Mouse (Mus musculus): ENCODE measurements around the gene Sgk2. TPM values are rescaled to one million over a fixed set of nuclear protein-coding genes. Genes with fewer than 3 reads are reported as not detected.
A peak's percentile ranks its signal among the peaks of the same experiment; 100 is the strongest.

Sgk2 gene
- total RNA-seq, 2 experiments from 2014 or later: 0.71 to 0.79 TPM

DNA sequence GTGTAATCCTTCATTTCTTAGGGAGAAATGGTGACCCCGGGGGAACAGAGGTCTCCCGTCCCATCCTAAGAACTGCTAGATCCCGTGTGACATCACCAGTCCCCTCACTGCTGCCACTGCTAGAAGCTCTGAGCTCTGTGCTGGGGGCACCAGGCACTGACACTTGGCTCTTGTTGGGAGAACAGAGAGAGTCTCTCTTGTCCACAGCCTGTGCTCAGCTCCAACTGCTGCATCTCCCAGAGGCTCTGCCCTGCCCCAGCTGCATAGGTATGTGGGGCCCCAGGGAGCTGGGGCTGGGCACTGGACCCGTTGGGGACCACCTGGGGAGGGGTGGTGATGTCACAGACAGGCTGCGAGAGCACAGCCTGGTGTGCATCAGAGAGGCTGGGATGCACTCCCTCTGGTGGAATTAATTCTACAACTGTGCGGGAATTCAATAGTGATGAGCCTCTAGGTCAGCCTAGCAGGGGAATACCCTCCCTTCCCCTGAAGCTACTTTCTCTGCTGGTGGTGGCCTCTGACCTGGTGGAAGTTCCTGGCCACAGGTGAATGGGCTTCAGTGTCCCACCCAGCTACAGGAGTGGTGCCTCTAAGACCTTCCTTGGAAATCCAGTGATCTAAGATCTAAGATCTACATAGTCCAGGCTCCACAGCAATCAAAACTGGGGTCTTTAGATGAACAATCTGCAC is 4.4 kb downstream of the Sgk2 start:
- DNase-seq (ENCODE audit: low spot score in 2 of 2): no peak

DNA sequence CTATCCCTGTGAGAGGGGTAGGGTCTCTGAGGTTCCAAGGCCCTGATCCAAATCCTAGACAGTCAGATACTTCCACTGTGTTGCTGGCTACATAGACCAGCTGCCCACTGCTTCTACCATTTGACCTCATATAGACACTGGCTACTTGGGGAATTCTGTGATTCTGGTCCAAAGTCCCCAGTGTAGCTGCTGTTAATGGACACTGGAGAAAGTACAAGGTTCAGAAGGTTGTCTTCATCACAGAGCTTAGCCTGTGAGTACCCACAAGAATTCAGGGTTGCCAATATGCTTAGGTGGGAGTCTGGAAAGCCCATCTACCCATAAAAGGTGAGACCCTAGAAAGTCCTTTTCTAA is 4.9 kb downstream of the Sgk2 start:
- DNase-seq (ENCODE audit: low spot score in 2 of 2): no peak

DNA sequence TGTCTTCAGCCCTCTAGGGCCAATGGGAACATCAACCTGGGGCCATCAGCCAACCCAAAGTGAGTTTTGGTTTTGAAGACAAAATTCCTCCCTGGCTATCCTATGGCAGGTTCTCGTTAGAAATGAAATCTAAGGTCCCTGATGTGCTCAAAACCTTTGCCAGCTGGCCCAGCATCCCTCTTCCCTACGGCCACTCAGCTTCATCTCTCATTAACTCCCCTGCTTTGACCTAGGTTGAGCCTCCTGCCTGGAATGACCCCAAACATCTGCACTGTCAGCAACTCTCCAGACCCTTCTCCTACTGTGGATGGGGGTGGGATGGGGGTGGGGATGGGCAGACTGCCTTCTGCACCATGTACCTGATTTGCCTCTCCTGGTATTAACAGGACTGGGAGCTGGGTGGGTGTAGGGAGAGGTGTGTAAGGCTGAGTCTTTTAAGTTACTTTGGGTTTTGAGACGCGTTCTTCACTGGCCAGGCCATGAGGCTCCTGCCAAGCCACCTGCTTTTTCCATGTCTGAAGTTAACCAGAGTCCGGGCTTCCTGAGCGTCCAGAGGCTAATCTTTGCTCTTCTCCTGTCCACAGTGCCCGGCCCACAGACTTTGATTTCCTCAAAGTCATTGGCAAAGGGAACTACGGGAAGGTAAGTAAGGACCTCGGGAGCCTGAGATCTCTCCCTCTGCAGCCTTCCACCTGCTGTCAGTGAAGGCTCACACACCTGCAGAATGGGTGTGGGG is 6.9 kb downstream of the Sgk2 start:
- no peak for DNase-seq (ENCODE audit: low spot score in 2 of 2)

DNA sequence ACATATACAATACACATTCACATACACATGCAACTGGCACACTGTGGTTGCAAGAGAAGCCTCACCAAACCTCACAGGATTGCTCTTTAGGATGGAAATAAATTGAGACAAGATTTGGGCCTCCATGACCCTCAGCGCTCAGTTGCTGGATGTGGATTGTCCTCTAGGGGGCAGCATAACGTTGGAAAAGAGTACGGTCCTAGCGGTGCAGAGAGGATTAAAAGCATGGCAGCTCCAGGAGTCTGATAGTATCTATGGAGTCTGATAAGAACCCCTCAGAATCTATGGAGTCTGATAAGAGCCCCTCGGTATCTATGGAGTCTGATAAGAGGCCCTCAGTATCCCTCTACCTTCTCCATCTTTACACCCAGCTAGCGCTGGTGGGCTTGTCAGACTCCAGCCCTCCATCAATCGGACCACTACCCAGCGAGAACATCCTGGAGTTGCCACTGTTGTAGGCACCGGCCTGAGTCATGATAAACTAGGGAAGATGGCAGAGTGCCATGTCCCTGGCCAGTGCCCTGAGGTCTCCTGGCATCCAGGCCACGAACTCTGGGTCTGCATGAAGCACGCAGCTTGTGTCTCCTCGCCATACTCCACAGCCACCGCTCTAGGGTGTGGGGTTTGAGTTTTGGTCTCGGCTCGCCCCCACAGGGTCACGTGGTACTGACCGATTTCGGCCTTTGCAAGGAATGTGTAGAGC is 11.5 kb downstream of the Sgk2 start:
- peak in 1 of 2 experiments; percentile 77 for DNase-seq (ENCODE audit: low spot score in 2 of 2)

DNA sequence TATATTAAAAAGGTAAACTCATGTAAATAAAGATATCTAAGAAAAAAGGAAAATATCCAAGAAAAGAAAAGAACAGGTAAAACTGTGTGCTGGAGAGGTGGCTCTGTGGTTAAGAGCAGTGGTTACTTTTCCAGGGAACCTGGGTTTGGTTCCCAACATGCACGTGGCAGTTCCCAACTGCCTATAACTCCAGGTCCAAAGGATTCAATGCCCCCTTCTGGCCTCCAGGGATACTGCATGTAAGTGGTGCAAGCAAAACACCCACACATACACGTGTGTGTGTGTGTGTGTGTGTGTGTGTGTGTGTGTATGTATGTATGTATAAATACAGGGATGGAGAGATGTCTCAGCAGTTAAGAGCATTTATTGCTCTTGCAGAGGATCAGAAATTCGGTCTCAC is 12.6 kb downstream of the Sgk2 start:
- DNase-seq (ENCODE audit: low spot score in 2 of 2): peak in 1 of 2 experiments; percentile 30

DNA sequence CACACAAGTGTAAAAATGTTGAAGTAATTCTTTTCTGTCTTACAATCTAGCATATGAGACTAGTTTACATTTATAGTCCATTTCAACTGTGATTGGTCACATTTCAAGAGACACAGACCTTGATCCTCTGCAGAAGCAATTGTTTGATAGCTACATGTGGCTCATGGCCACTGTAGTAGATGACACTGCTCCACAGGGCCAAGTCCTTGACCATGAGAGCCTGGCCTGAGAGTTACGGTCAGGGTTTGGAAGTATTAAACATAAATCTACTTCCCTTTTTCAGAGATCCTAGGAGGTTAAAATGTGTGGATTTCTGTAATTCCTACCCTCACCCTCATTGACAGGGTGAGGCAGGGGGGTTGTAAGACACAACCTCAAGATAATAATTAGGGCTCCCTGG is 13.9 kb downstream of the Sgk2 start:
- DNase-seq (ENCODE audit: low spot score in 2 of 2): no peak

DNA sequence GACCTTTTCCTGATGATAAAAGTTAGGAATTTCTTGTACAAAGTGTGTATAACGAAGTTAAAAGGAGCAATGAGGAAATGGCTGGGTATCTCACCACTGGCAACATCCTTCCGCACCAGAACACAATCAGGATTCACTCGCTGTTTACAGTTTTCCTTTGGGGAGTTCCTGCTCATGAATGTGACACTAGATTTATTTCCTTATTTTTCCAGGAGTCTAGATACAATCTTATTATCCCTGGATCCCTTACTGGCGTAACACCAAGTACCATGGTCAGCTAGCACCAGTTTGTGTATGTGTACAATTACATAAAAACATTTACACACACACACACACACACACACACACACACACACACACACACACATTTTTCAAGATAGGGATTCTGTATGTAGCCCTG is 20.2 kb downstream of the Sgk2 start:
- DNase-seq (ENCODE audit: low spot score in 2 of 2): no peak

DNA sequence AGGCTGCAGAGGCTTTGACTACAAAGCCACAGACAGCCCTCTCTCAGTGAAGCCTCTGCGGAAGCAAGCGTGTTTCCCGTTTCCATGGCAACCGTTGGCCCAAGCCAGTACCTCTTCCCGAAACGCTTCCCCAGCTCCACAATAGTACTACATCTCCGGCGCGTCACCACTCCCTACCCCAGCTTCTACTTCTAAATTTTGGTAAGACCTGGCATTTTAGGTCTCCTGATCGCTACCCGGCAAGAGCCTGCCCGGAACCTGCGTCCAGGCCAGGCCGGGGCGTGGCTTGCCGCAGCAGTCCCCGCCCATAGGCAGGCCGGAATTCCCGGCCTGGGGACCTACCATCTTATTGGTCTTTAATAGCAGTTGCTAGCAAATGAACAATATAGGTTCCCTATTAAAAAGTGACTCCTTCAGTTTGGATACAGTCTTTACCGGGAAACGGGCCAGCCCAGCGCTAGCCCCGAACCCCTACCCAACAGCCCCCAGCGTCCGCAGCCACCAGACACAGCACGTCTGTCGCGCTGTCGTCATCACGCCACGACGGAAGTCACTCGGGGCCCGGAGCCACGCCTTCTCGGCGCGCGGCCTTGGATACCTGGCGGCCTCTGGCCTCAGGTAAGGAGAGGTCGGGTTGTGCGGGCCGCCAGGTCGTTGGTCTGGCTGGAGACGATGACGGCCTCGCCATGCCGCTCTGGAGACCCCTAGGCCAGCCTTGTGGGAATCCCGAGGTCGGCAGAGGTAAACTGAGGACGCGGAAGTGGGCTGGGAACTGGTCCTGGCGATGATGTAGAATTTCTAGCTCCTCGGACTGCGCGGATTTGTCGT is 30.0 kb downstream of the Sgk2 start, which contains the start of gene Ift52:
Gene Ift52, plus strand, starts transcription at position 439 of the 828 bp plus-strand sequence.
- DNase-seq (ENCODE audit: low spot score in 2 of 2): peak; percentile 88 to 95

DNA sequence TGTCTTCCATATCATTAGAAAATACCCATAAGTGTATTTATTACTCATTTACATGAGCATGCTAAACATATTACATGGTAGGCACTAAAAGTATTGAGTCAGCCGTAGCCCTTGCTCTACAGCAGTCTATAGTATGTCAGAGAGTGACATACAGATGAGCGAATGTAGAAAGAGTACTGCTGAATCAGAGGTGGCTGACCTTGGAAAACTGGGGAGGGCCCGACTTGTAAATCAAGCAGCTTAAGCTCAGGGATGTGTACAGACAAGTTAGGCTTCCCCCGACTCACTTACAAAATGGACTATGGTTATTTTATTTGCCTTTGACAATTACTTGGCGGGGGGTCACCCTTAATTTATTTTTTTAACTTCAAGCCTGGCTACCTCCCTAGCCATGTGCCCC is 44.2 kb downstream of the Sgk2 start:
- DNase-seq (ENCODE audit: low spot score in 2 of 2): no peak

DNA sequence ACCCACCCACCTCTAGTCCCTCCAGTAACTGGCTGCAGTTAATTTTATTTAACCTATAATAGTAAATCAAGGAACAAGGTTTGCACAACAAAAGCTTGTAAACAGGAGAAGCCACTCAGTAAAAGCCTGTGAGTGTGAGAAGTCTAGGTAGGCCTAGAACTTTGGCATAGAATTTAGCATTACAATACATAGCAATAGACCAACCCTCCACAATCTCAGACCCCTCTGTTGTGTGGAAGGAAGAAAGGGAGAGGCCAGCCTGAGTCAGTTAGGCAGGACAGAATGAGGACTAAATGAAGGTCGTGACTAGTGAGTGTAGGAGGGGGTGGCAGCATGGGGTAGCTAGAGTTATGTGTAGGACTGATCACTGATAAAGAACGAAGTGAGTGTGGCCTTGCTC is 44.6 kb downstream of the Sgk2 start:
- no peak for DNase-seq (ENCODE audit: low spot score in 2 of 2)

DNA sequence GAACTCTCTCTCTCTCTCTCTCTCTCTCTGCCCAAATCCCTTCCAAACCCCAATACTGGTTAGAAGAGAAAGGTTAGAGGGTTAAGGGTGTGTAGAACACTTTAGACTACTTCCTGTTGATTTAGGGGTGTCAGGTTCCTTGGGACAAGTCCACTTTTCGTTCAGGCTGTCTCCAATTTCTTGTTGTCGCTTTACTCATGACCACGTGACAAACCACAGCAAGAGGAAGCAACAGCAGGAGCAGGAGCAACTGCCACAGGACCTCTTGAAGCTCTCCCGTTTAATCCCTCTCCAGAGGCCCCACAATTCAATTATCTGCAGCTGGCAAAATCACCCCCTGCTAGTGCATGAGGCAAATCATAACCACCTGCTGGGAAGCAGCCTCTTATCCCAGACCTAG is 45.5 kb downstream of the Sgk2 start:
- DNase-seq (ENCODE audit: low spot score in 2 of 2): no peak

DNA sequence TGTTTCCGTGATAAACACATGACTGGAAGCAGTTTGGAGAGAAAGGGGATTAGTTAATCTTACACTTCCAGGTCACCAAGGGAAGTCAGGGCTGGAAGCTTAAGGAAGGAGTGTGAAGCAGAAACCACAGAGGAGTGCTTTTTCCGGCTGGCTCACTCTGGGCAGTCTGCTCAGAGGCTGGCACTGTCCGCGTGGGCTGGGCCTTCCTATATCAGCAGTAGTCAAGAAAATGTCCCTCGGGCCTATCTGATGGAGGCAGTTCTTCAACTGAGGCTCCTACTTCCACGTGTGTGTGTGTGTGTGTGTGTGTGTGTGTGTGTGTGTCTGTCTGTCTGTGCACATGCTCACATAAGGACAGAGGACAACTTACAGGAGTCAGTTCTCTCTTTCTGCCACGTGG is 52.8 kb downstream of the Sgk2 start:
- no peak for DNase-seq (ENCODE audit: low spot score in 2 of 2)

DNA sequence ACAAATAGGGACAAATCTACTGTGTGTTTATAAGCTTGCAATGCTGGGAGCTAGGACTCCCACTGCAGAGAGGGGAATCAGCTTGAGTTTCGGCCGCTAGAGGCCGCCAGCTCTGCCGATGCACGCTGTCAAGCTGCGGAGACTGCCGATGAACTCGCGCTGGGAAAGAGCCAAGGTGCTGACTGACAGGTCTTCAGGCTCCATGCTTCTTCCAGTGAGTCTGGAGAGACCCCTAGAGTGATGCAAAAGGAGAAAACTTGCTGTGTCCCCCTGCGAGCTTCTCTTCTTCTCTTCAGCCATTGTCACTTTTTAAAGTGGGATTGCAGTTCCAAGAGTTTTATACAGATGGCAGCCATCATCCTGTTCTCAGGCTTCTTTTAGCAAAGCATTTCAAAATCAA is 61.0 kb downstream of the Sgk2 start:
- peak; percentile 53 to 83 for DNase-seq (ENCODE audit: low spot score in 2 of 2)

DNA sequence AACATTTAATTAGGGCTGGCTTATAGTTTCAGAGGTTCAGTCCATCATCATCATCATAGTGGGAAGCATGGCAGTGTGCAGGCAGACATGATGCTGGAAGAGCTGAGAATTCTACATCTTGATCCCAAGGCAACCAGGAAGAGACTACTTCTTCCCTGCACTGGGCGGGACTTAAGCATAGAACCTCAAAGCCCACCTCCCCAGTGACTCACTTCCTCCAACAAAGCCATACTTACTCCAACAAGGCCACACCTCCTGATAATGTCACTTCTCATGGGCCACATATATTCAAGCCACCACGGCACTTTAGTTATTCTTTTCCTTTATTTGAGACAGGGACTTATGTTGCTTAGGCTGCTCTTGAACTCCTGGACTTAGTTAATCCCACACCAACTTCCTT is 62.0 kb downstream of the Sgk2 start:
- DNase-seq (ENCODE audit: low spot score in 2 of 2): no peak

DNA sequence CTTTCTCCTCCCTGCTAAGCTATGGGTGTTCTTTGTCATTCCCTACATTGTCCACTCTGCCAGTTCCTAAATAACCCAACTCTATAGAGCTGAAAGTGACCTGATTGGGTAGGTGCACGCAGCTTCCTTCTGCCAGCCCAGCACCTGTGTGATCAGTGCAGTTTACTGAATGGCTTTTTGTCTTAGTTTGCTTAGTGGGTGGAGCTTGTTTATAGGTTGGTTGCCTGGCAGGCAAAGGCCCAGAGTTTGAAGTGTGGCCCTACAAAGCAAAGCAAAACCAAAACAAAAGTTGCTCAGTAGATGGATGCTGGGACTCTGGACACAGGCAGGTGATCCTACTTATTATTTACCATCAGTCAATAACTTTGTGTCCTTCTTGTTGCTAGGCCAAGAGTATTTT is 64.6 kb downstream of the Sgk2 start:
- DNase-seq (ENCODE audit: low spot score in 2 of 2): no peak

DNA sequence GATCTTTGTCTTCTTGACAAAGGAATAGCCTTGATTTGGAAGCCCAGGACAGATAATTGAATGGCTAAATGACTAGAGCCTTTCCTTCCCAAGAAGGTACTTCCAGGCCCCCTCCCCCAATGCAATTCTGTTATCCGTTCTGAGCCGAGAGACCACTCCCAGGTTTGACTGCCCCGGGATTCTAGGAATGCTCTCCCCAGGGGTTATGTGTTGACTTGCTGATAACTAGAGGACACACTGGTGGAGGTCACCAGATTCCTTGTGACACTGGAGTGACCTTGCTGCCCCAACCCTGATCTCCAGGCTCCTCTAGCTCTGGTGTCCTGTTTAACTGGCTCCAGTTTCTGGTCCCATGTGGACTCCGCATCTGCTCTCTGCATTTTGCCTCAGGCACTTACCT is 65.0 kb downstream of the Sgk2 start:
- no peak for DNase-seq (ENCODE audit: low spot score in 2 of 2)

DNA sequence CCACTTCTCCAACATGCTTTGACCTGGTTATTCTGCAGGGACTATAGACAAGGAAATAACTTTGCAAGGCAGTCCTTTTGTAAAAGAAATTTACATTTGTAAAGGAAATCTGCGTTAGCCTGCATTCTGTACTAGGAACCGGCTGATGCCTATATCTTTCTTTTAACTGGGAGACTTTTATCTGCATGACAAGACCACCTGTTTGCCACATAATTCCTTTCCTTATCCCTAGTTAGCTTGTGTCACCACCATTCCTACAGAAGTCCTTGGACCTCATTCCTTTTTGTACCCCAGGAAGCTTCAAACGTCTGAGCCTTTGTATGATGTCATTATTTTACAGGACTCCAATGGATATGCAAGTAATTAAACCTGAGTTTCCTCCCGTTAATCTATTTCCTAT is 65.7 kb downstream of the Sgk2 start:
- no peak for DNase-seq (ENCODE audit: low spot score in 2 of 2)

DNA sequence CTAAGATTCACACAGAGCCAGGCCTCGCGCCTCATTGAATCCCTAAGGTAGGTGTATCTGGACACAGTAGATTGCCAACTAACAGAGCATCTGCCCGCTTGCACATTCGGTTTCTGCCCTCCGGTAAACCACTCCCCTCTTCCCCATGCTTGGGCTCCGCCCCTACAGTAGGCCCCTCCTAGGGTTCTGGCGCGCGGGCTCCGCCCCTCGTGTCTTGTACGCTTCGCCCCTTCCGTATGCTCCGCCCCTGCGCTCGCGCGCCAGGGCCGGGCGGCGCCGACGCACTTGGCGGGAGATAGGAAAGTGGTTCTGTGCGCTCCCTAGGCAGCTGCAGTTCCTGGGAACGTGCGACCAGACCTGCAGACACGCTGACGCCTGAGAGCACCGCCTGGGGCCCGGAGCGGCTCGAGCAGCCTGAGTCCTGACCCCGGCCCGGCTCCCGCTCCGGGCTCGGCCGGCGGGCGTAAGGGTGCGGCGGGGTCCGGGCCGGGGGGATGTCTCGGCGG is 67.3 kb downstream of the Sgk2 start, which contains the start of gene Mybl2:
Gene Mybl2, plus strand, starts transcription at position 353 of the 506 bp plus-strand sequence.
- peak; percentile 73 to 83 for DNase-seq (ENCODE audit: low spot score in 2 of 2)

DNA sequence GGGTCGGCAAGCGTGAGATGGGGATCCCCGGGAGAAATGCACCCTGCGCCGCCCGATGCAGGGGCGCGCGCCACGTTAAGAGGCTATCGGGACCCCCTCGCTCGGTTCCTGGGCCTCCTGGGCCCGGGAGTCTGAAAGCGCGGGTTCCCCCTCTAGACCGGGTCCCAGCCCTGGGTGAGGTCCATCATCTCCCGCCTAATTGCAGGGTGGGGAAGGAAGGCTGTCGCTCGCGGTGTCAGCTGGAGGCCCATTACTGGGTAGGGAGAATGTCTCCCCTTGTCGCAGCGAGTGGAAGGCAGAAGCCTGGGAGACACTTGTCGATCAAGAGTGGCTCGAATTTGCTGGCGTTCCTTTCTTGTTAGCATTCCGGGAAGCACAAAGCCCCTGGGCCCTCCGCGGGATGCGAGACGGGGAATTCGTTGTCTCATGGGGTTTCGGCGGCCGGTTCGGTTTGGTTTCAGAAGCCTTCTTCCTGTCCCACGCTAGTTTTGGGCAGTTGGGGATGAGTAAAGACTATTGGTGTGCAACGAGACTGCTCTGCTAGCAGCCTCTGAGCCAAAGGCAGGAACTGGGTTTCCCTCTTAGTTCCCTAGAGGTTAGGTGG is 67.9 kb downstream of the Sgk2 start:
- DNase-seq (ENCODE audit: low spot score in 2 of 2): no peak

DNA sequence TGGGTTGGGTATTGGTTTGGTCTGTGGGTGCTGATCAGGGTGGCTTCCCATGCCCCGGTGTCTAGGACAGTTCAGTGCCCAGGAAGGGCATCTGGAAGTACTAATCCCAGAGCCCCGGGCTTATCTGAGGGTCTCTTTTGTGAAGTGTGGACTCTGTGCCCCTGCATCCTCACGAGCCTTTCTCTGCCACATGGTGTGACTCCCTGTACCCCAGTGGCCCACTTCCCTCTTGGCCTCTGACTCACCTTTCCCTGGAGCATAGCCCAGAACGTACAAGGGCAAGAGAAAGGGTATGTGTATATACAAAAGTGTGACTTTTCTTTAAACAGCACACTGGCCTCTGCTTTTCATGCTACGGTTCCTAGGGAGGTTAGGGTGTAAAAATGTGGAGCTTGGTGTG is 68.6 kb downstream of the Sgk2 start:
- DNase-seq (ENCODE audit: low spot score in 2 of 2): no peak

DNA sequence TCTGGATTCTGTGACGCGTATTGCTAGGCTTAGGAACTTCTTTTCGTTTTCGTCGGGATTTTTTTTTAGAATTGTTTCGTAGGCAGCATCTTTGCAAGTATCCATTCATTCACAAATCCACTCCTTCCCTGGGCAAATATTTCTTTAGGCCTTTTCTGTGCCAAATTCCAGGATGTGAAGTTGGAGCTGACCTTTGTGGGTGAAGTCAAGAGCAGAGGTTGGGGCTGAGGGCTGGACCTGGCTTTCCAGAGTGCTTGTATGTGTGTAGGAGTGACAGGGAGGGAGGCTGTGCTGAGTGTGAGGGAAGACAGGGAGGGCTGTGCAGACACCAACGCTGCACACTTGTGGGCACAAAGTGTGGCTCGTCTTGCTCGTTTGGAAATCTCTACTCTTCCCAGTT is 69.5 kb downstream of the Sgk2 start:
- DNase-seq (ENCODE audit: low spot score in 2 of 2): no peak
